Mouse (Mus musculus) E14TG2a.4 (cell line): ENCODE data around the gene Sart3.

ENCODE experiments used
- H3K27me3 ChIP-seq: 2 replicates; pipeline ENCODE4 v1.6.1; 2014; ENCODE audit warnings: low read length, control low read depth; ENCODE audit not compliant: insufficient read depth
- H3K36me3 ChIP-seq: 2 replicates; pipeline ENCODE4 v1.6.1; 2014; ENCODE audit warnings: low read length, control low read depth; ENCODE audit not compliant: insufficient read depth
- H3K4me1 ChIP-seq: replicated peaks from 2 replicates; pipeline ENCODE4 v1.6.1; 2014; ENCODE audit warnings: low read depth, low read length, control low read depth
- H3K4me3 ChIP-seq: replicated peaks from 2 replicates; pipeline ENCODE4 v1.5.1; 2014; ENCODE audit warnings: mild to moderate bottlenecking, low read length
- H3K9me3 ChIP-seq: 2 replicates; pipeline ENCODE4 v1.6.1; 2014; ENCODE audit warnings: low read length, control low read depth
- CTCF ChIP-seq: conservative IDR thresholded peaks from 2 replicates; pipeline ENCODE4 v1.5.1; 2014; ENCODE audit warnings: low read length
- NANOG ChIP-seq: IDR thresholded peaks from 2 replicates; pipeline ENCODE4 v1.6.1; 2014; ENCODE audit warnings: borderline replicate concordance, low read length, mixed read lengths
- POU5F1 ChIP-seq: IDR thresholded peaks from 2 replicates; pipeline ENCODE4 v1.6.1; 2014; ENCODE audit warnings: low read length, borderline replicate concordance

Sart3 gene

DNA sequence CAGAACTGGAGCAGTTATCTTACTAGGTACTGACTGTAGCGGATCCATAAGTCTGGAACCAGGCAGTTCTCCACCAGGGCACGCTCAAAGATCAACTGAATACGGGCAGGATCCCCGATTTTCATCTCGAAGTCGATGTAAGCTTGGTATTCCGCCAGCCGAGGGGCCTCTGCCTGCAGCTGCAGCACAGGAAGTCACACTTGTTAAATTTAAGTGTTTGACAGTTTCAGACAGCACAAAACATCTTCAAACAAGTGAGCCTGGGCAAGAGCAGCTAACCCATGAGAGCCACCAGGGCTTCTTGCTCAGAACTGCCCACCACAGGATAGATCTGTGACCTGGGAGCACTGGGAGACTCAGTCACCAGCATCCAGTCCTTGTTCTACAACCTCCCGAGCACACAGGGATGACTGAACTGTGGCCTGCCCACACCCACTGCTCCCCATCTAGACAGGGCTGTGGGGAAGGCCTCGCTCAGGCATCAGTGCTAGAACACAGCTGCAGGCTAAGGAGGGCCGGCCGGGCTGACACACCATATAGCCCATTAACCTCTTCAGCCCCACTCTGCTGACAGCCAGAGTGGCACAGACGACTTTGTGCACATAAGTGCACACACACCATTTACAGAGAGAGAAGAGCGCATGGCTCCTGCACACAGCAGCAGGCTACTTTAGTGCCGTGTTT lies 16.8 kb downstream of the Sart3 start:
- Histone ChIP-seq H3K36me3 (peaks cover 100% of the 10 kb centered on the region), H3K4me1 (peaks cover 50% of the 10 kb centered on the region), H3K4me3 (no peak overlapping the region), H3K27me3 (no peaks in the 10 kb centered on the region), H3K9me3 (no peaks in the 10 kb centered on the region)
- TF ChIP-seq POU5F1 (no peak), CTCF (no peak), NANOG (no peak)

DNA sequence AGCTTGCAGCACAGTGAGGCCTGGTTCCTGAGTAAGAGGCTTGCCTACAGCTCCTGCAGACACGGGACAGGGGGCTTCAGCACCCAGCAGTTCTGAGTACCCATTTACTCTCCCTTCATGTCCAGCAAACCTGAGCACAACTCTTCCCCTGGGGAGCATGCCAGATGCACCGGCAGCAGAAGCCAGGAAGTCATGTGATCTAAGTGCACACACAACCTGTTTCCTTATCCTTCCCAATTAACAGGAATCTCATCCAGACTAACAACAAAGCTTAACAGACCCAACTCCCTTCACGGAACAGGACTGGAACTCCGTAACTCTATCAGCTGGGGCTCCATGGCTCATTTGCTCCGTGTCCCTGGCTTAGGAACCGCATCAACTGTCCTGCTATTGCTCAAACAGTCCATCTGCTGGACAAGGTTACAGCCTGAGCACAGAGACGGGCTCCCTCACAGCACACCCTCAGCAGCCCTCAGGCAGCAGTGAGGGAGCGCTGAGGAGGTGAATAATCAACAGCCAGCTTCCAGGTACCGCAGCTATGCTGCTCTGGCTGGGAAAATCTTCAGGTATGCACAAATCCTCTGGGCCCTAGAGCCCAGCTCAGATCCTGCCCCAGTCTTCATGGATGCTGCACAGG lies 20.7 kb downstream of the Sart3 start:
- no peak for TF ChIP-seq CTCF
- TF ChIP-seq POU5F1, result no peak
- TF ChIP-seq NANOG, result no peak
- no peaks in the 10 kb centered on the region for H3K27me3 ChIP-seq
- H3K4me1 ChIP-seq, result peaks cover 68% of the 10 kb centered on the region
- H3K9me3 ChIP-seq, result no peaks in the 10 kb centered on the region
- H3K36me3 ChIP-seq, result peaks cover 100% of the 10 kb centered on the region
- no peak overlapping the region for H3K4me3 ChIP-seq

DNA sequence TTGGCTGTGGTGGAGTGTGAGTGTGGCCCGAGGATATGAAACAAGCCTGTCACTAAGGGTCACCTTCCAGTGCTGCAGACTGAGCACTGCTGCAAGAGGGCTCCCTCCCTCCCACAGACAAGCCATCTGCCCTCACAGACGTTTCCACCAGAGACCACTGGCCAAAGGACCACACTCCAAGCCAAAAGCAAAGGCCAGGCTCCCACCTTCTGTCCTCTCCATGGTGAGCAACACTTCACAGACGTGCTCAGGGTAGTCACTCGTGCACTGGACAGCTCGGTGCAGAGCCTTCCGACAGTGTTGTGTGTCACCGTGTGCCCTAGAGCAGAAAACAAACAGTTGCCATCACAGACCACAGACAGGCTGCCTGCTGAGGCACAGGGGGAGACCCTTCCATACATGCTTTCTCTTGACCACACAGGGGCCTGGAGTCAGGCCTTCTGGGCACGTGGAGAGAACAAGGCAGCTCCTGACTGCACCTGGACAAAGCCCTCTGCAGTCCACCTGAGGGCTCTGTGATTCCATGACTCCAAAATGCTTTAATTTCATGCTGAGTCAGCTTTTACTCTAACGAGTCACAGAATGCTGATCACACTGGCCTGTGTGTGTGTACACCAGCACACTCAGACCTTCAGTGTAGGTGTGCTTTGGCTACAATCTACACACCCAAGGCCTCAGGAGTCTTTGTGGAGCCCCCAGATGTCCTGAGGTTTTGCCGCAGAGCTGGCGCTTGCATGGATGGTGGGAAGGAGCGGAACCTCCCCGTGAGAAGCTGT lies 23.6 kb downstream of the Sart3 start:
- no peaks in the 10 kb centered on the region for H3K9me3 ChIP-seq
- H3K36me3 ChIP-seq, result peaks cover 100% of the 10 kb centered on the region
- no peaks in the 10 kb centered on the region for H3K27me3 ChIP-seq
- peaks cover 75% of the 10 kb centered on the region for H3K4me1 ChIP-seq
- TF ChIP-seq NANOG, result no peak
- no peak for TF ChIP-seq CTCF
- TF ChIP-seq POU5F1, result no peak
- H3K4me3 ChIP-seq, result no peak overlapping the region

GRCm38 (mm10) chr5:113747629-113748028 lies 24.7 kb downstream of the Sart3 start:
- Histone ChIP-seq H3K27me3 (no peaks in the 10 kb centered on the region), H3K36me3 (peaks cover 100% of the 10 kb centered on the region), H3K4me1 (peaks cover 79% of the 10 kb centered on the region), H3K9me3 (no peaks in the 10 kb centered on the region), H3K4me3 (no peak overlapping the region)
- TF ChIP-seq CTCF, result peak; percentile 64
- no peak for TF ChIP-seq POU5F1

DNA sequence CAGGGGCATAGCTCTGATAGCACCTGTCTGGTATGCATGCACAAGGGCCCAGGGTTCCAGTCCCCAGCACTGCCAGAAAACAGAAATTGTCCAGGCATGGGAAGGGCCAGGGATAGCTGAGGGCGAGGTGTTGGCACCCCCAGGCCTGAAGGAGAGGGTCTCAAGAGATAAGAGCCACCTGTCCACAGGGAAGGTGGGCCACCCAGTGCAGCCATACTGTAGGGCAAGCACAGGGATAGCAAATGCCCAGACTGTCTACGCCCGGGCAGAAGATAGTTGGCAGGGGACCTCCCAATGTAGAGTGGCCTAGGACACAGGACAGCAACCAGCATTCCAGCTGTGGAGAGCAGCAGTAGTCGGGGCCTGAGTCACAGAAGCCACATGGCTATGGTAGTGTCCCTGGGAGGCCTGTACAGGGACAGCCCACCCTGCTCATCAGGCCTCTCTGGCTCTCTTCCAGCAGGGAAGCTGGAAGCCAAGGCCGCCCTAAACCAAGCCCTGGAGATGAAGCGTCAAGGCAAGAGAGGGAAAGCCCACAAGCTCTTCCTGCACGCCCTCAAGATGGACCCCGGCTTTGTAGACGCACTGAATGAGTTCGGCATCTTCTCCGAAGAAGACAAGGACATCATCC lies 34.6 kb downstream of the Sart3 start:
- TF ChIP-seq NANOG, result no peak
- TF ChIP-seq CTCF, result no peak
- TF ChIP-seq POU5F1, result no peak
- peak overlapping the region; percentile 49; the same call in 1 of the 2 replicates for H3K4me3 ChIP-seq
- peaks cover 59% of the 10 kb centered on the region for H3K36me3 ChIP-seq
- H3K4me1 ChIP-seq, result peaks cover 76% of the 10 kb centered on the region
- H3K9me3 ChIP-seq, result no peaks in the 10 kb centered on the region
- no peaks in the 10 kb centered on the region for H3K27me3 ChIP-seq

DNA sequence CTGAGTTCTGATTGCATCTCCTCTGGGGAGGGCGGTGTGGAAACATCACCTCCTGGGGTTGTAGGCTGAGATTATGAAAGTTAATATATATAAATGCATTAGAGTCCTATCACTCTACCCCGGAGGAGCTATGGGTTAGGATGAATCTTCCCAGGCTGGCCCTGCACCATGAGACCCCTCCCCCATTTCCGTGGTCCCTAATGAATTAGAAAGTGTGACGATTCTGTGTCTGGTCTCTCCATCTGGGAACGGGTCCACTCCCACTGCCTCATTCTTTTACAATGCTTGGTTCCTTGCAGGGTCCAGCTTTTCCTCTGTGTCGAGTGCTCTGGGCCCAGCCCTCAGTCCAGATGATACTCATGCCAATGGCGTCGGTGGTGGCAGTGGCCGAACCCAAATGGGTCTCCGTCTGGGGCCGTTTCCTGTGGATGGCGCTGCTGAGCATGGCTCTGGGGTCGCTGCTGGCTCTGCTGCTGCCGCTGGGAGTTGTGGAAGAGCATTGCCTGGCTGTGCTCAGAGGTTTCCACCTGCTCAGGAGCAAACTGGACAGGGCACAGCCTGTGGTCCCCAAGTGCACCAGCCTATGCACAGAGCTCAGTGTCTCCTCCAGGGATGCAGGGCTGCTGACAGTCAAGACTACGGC lies 35.7 kb downstream of the Sart3 start:
- TF ChIP-seq POU5F1, result no peak
- no peak for TF ChIP-seq CTCF
- no peak for TF ChIP-seq NANOG
- peak overlapping the region; percentile 89 for H3K4me3 ChIP-seq
- H3K27me3 ChIP-seq, result no peaks in the 10 kb centered on the region
- peaks cover 74% of the 10 kb centered on the region for H3K4me1 ChIP-seq
- H3K9me3 ChIP-seq, result no peaks in the 10 kb centered on the region
- H3K36me3 ChIP-seq, result peaks cover 49% of the 10 kb centered on the region

DNA sequence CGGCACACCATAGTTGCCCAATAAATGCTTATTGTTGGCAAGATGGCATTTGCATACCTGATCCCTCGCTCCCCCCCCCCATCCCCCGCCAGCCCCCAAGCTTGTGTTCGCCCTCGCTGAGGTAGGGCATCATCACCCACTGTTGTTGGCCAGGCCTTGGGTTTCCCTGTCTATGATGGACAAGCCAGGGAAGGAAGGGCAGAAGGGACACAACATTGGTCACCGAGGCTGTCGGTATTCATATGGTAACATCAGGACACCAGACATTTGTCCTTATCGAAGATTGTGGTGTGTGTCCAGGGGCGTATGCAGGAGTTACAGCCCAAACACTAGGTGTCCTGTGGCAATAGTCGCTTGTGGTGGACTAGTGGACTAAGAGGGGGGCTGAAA lies 36.2 kb downstream of the Sart3 start:
- Histone ChIP-seq H3K36me3 (peaks cover 43% of the 10 kb centered on the region), H3K27me3 (no peaks in the 10 kb centered on the region), H3K4me1 (peaks cover 70% of the 10 kb centered on the region), H3K4me3 (peak overlapping the region; percentile 89), H3K9me3 (no peaks in the 10 kb centered on the region)
- TF ChIP-seq NANOG (no peak), POU5F1 (no peak), CTCF (no peak)
